Mouse (Mus musculus): ENCODE data around the gene Dclre1c. TPM values are rescaled to one million over a fixed set of nuclear protein-coding genes. Genes with fewer than 3 reads are reported as not detected.

The Dclre1c gene
- total and polyA plus RNA-seq, 3 experiments = 6.0 to 9.6 (median 7.0) TPM

- peaks cover 10% of the 10 kb centered on the region for H3K79me2 ChIP-seq (replicated peaks; ENCODE audit: control insufficient read depth, extremely low read depth, insufficient read depth, poor library complexity, severe bottlenecking)
- peaks cover 3 to 36% of the 10 kb centered on the region in 2 experiments; a peak in 3 of 4 replicates for H3K4me1 ChIP-seq (ENCODE audit: control insufficient read depth in 1 of 2, insufficient read depth in 2 of 2)
- dilution Hi-C loops (cut with MboI; ENCODE audit: extremely low pct_ligation_motif_present, extremely low pct_unique_long_range_greater_than_20kb, low sequenced_read_pairs) = no loop called here
- H3K4me3 ChIP-seq (replicated peaks in 1 of 3; ENCODE audit: low read depth in 2 of 3, low read length in 2 of 3, poor library complexity in 1 of 3) = peak overlapping the region in 2 of 3 experiments; percentile 67 to 71
- no peaks in the 10 kb centered on the region for H3K27me3 ChIP-seq (replicated peaks)
- no peaks in the 10 kb centered on the region for H3K9me3 ChIP-seq (replicated peaks; ENCODE audit: low read length)
- TF ChIP-seq ZNF384 (IDR thresholded peaks at IDR 0.05; ENCODE audit: low read depth, low read length) (no peak), ELF1 (IDR thresholded peaks at IDR 0.05; ENCODE audit: low read depth, low read length) (no peak), ZC3H11A (IDR thresholded peaks at IDR 0.05; ENCODE audit: low read depth, low read length) (no peak), RCOR1 (conservative IDR thresholded peaks at IDR 0.05; ENCODE audit: low read depth, low read length) (no peak), IRF4 (IDR thresholded peaks at IDR 0.05; ENCODE audit: low read depth, low read length) (0 out of 2 replicates have a peak, but pooled peaks have one; percentile 6), BHLHE40 (IDR thresholded peaks at IDR 0.05; ENCODE audit: low read depth, low read length) (peak; percentile 88), POLR2AphosphoS2 (IDR thresholded peaks at IDR 0.05; ENCODE audit: low read depth, low read length) (no peak), RAD21 (IDR thresholded peaks at IDR 0.05; ENCODE audit: low read depth, low read length) (no peak), ZMIZ1 (IDR thresholded peaks at IDR 0.05; ENCODE audit: low read depth, low read length) (no peak), JUN (IDR thresholded peaks at IDR 0.05; ENCODE audit: insufficient read depth, low read depth, low read length) (no peak)
- in situ Hi-C loops (cut with MboI; ENCODE audit: low pct_ligation_motif_present, low pct_unique_long_range_greater_than_20kb, low sequenced_read_pairs) = no loop called here
- peak overlapping the region; percentile 74 for H3K4me2 ChIP-seq (ENCODE audit: insufficient read depth, low read depth, poor library complexity, severe bottlenecking)
- peak overlapping the region; percentile 57 for H3K9ac ChIP-seq (ENCODE audit: insufficient read depth, low read depth)
- no peak for DNase-seq (ENCODE audit: extremely low read depth)
- H3K36me3 ChIP-seq (replicated peaks in 1 of 2; ENCODE audit: control insufficient read depth in 1 of 2, insufficient read depth in 1 of 2, low read length in 1 of 2) = peaks cover 0 to 11% of the 10 kb centered on the region in 2 experiments
- H3K27ac ChIP-seq (ENCODE audit: insufficient read depth, low read depth) = peak overlapping the region; percentile 65
Measured at GRCm38 (mm10) chr2:3475746-3476251, 51.9 kb downstream of the Dclre1c start.

- DNase-seq (ENCODE audit: extremely low read depth) = no peak
Measured at GRCm38 (mm10) chr2:3480239-3480638, 56.3 kb downstream of the Dclre1c start.

GRCm38 (mm10) chr2:3489816-3490215 lies 65.9 kb downstream of the Dclre1c start:
- dilution Hi-C loops (cut with MboI; ENCODE audit: extremely low pct_ligation_motif_present, extremely low pct_unique_long_range_greater_than_20kb, low sequenced_read_pairs) = no loop called here

More at GRCm38 (mm10) chr2:3480239-3480638, 56.3 kb downstream of the Dclre1c start:
- H3K27ac ChIP-seq (ENCODE audit: insufficient read depth, low read depth) = no peak overlapping the region
- no peak overlapping the region for H3K9ac ChIP-seq (ENCODE audit: insufficient read depth, low read depth)
- H3K79me2 ChIP-seq (replicated peaks; ENCODE audit: control insufficient read depth, extremely low read depth, insufficient read depth, poor library complexity, severe bottlenecking) = no peaks in the 10 kb centered on the region
- H3K4me2 ChIP-seq (ENCODE audit: insufficient read depth, low read depth, poor library complexity, severe bottlenecking) = no peak overlapping the region
- no peaks in the 10 kb centered on the region for H3K27me3 ChIP-seq (replicated peaks)
- no peaks in the 10 kb centered on the region for H3K9me3 ChIP-seq (replicated peaks; ENCODE audit: low read length)
- H3K4me1 ChIP-seq (ENCODE audit: control insufficient read depth in 1 of 2, insufficient read depth in 2 of 2) = peaks cover 0 to 7% of the 10 kb centered on the region in 2 experiments; a peak in 2 of 4 replicates
- in situ Hi-C loops (cut with MboI; ENCODE audit: low pct_ligation_motif_present, low pct_unique_long_range_greater_than_20kb, low sequenced_read_pairs) (no loop called here), dilution Hi-C loops (cut with MboI; ENCODE audit: extremely low pct_ligation_motif_present, extremely low pct_unique_long_range_greater_than_20kb, low sequenced_read_pairs) (no loop called here)
- H3K4me3 ChIP-seq (replicated peaks in 1 of 3; ENCODE audit: low read depth in 2 of 3, low read length in 2 of 3, poor library complexity in 1 of 3) = no peak overlapping the region
- H3K36me3 ChIP-seq (replicated peaks in 1 of 2; ENCODE audit: control insufficient read depth in 1 of 2, insufficient read depth in 1 of 2, low read length in 1 of 2) = peaks cover 0 to 5% of the 10 kb centered on the region in 2 experiments
- no peak for TF ChIP-seq ELF1 (IDR thresholded peaks at IDR 0.05; ENCODE audit: low read depth, low read length)
- TF ChIP-seq CTCF (conservative IDR thresholded peaks at IDR 0.05 in 1 of 2, IDR thresholded peaks at IDR 0.05 in 1 of 2; ENCODE audit: low read depth in 2 of 2, low read length in 2 of 2) = peak in 1 of 2 experiments; percentile 25; a peak in 2 of 4 replicates
- no peak for TF ChIP-seq ZNF384 (IDR thresholded peaks at IDR 0.05; ENCODE audit: low read depth, low read length)
- no peak for TF ChIP-seq MYC (IDR thresholded peaks at IDR 0.05; ENCODE audit: low read depth, low read length)
- no peak for TF ChIP-seq POLR2AphosphoS2 (IDR thresholded peaks at IDR 0.05; ENCODE audit: low read depth, low read length)
- TF ChIP-seq POLR2A (IDR thresholded peaks at IDR 0.05; ENCODE audit: low read depth, low read length) = no peak

More at GRCm38 (mm10) chr2:3489816-3490215, 65.9 kb downstream of the Dclre1c start:
- H3K4me2 ChIP-seq (ENCODE audit: insufficient read depth, low read depth, poor library complexity, severe bottlenecking) = no peak overlapping the region
- peaks cover 0 to 9% of the 10 kb centered on the region in 2 experiments; a peak in 2 of 4 replicates for H3K4me1 ChIP-seq (ENCODE audit: control insufficient read depth in 1 of 2, insufficient read depth in 2 of 2)
- no peaks in the 10 kb centered on the region for H3K79me2 ChIP-seq (replicated peaks; ENCODE audit: control insufficient read depth, extremely low read depth, insufficient read depth, poor library complexity, severe bottlenecking)
- no peak overlapping the region for H3K27ac ChIP-seq (ENCODE audit: insufficient read depth, low read depth)
- no peak overlapping the region for H3K9ac ChIP-seq (ENCODE audit: insufficient read depth, low read depth)
- no peak overlapping the region for H3K4me3 ChIP-seq (replicated peaks in 1 of 3; ENCODE audit: low read depth in 2 of 3, low read length in 2 of 3, poor library complexity in 1 of 3)
- no peak for DNase-seq (ENCODE audit: extremely low read depth)
- no peaks in the 10 kb centered on the region for H3K27me3 ChIP-seq (replicated peaks)
- in situ Hi-C loops (cut with MboI; ENCODE audit: low pct_ligation_motif_present, low pct_unique_long_range_greater_than_20kb, low sequenced_read_pairs) = no loop called here
- no peak for TF ChIP-seq GABPA (IDR thresholded peaks at IDR 0.05; ENCODE audit: insufficient replicate concordance, low read depth, low read length)
- TF ChIP-seq BHLHE40 (IDR thresholded peaks at IDR 0.05; ENCODE audit: low read depth, low read length) = no peak
- no peak for TF ChIP-seq ZMIZ1 (IDR thresholded peaks at IDR 0.05; ENCODE audit: low read depth, low read length)
- TF ChIP-seq MXI1 (IDR thresholded peaks at IDR 0.05; ENCODE audit: low read depth, low read length) = no peak
- TF ChIP-seq ELF1 (IDR thresholded peaks at IDR 0.05; ENCODE audit: low read depth, low read length) = no peak
- no peak for TF ChIP-seq CHD1 (IDR thresholded peaks at IDR 0.05; ENCODE audit: low read depth, low read length)
- no peak for TF ChIP-seq MAZ (IDR thresholded peaks at IDR 0.05; ENCODE audit: low read depth, low read length)
- TF ChIP-seq JUN (IDR thresholded peaks at IDR 0.05; ENCODE audit: insufficient read depth, low read depth, low read length) = no peak
- TF ChIP-seq NRF1 (IDR thresholded peaks at IDR 0.05; ENCODE audit: low read depth, low read length) = no peak
- no peaks in the 10 kb centered on the region for H3K9me3 ChIP-seq (replicated peaks; ENCODE audit: low read length)
- H3K36me3 ChIP-seq (replicated peaks in 1 of 2; ENCODE audit: control insufficient read depth in 1 of 2, insufficient read depth in 1 of 2, low read length in 1 of 2) = peaks cover 34 to 53% of the 10 kb centered on the region in 2 experiments

Measured in CH12.LX (cell line).